Mouse (Mus musculus): ENCODE data around the gene Trip6. TPM values are rescaled to one million over a fixed set of nuclear protein-coding genes. Genes with fewer than 3 reads are reported as not detected.
"Not testable (repeated sequence)": the region's sequence is repeated elsewhere in the genome, so short reads cannot be mapped to it uniquely, and the experiment has no call there.

The Trip6 gene
- polyA plus RNA-seq, 1 experiment from 2014 or later, result 43.1 TPM

- Histone ChIP-seq H3K4me3 (ENCODE audit: low read length) (peak overlapping the region; percentile 55), H3K9me3 (replicated peaks; ENCODE audit: control insufficient read depth, low read length) (no peaks in the 10 kb centered on the region), H3K9ac (ENCODE audit: low read length) (peak overlapping the region; percentile 52), H3K4me2 (ENCODE audit: low read depth, low read length) (peak overlapping the region; percentile 80), H3K4me1 (ENCODE audit: control insufficient read depth, insufficient read depth, low read length) (peaks cover 26% of the 10 kb centered on the region), H3K27ac (ENCODE audit: low read length) (peak overlapping the region; percentile 29), H3K27me3 (ENCODE audit: control insufficient read depth, insufficient read depth, low read length) (peaks cover 33% of the 10 kb centered on the region), H3K36me3 (ENCODE audit: control insufficient read depth, insufficient read depth) (no peaks in the 10 kb centered on the region)
- ATAC-seq (replicated peaks; ENCODE audit: extremely low read depth, insufficient read depth, low FRiP score), result no peak
- WGBS, result 52% methylated on average over 13 of the region's 13 CpGs
Measured at GRCm38 (mm10) chr5:137289591-137290365, 24.4 kb downstream of the Trip6 start.

- no peak for ATAC-seq (replicated peaks; ENCODE audit: extremely low read depth, insufficient read depth, low FRiP score)
Measured at GRCm38 (mm10) chr5:137288999-137289470, 25.2 kb downstream of the Trip6 start.

GRCm38 (mm10) chr5:137287953-137288743 is 26.1 kb downstream of the Trip6 start:
- under 1% methylated on average over 53 of the region's 65 CpGs for WGBS
- peaks cover 24% of the 10 kb centered on the region for H3K4me1 ChIP-seq (ENCODE audit: control insufficient read depth, insufficient read depth, low read length)
- H3K4me3 ChIP-seq (ENCODE audit: low read length), result peak overlapping the region; percentile 55
- H3K36me3 ChIP-seq (ENCODE audit: control insufficient read depth, insufficient read depth), result no peaks in the 10 kb centered on the region
- peak overlapping the region; percentile 80 for H3K4me2 ChIP-seq (ENCODE audit: low read depth, low read length)
- ATAC-seq (replicated peaks; ENCODE audit: extremely low read depth, insufficient read depth, low FRiP score), result no peak
- H3K9ac ChIP-seq (ENCODE audit: low read length), result peak overlapping the region; percentile 64
- H3K27ac ChIP-seq (ENCODE audit: low read length), result peak overlapping the region; percentile 45; the same call in 1 of the 2 replicates
- no peaks in the 10 kb centered on the region for H3K9me3 ChIP-seq (replicated peaks; ENCODE audit: control insufficient read depth, low read length)
- peaks cover 33% of the 10 kb centered on the region for H3K27me3 ChIP-seq (ENCODE audit: control insufficient read depth, insufficient read depth, low read length)

More at GRCm38 (mm10) chr5:137288999-137289470, 25.2 kb downstream of the Trip6 start:
- H3K36me3 ChIP-seq (ENCODE audit: control insufficient read depth, insufficient read depth), result no peaks in the 10 kb centered on the region
- peak overlapping the region; percentile 55 for H3K4me3 ChIP-seq (ENCODE audit: low read length)
- peak overlapping the region; percentile 52 for H3K9ac ChIP-seq (ENCODE audit: low read length)
- H3K27ac ChIP-seq (ENCODE audit: low read length), result peak overlapping the region; percentile 29; the same call in 1 of the 2 replicates
- H3K9me3 ChIP-seq (replicated peaks; ENCODE audit: control insufficient read depth, low read length), result no peaks in the 10 kb centered on the region
- peaks cover 33% of the 10 kb centered on the region for H3K27me3 ChIP-seq (ENCODE audit: control insufficient read depth, insufficient read depth, low read length)
- H3K4me1 ChIP-seq (ENCODE audit: control insufficient read depth, insufficient read depth, low read length), result peaks cover 24% of the 10 kb centered on the region
- H3K4me2 ChIP-seq (ENCODE audit: low read depth, low read length), result peak overlapping the region; percentile 80
- WGBS, result 2% methylated on average over 25 of the region's 25 CpGs

GRCm38 (mm10) chr5:137287032-137287952 is 26.9 kb downstream of the Trip6 start, which contains the start of gene Ache:
TSS of gene Ache (plus strand) at chr5:137287519.
- H3K4me1 ChIP-seq (ENCODE audit: control insufficient read depth, insufficient read depth, low read length), result peaks cover 24% of the 10 kb centered on the region
- H3K36me3 ChIP-seq (ENCODE audit: control insufficient read depth, insufficient read depth), result no peaks in the 10 kb centered on the region
- peaks cover 32% of the 10 kb centered on the region for H3K27me3 ChIP-seq (ENCODE audit: control insufficient read depth, insufficient read depth, low read length)
- H3K4me3 ChIP-seq (ENCODE audit: low read length), result peak within 1 kb of the TSS; percentile 55
- H3K9ac ChIP-seq (ENCODE audit: low read length), result peak within 1 kb of the TSS; percentile 64
- peak within 1 kb of the TSS; percentile 80 for H3K4me2 ChIP-seq (ENCODE audit: low read depth, low read length)
- 1% methylated on average over 40 of the region's 40 CpGs for WGBS
- H3K27ac ChIP-seq (ENCODE audit: low read length), result peak within 1 kb of the TSS; percentile 45; the same call in 1 of the 2 replicates
- ATAC-seq (replicated peaks; ENCODE audit: extremely low read depth, insufficient read depth, low FRiP score), result 0 out of 2 replicates have a peak, but pooled peaks have one; percentile 1
- H3K9me3 ChIP-seq (replicated peaks; ENCODE audit: control insufficient read depth, low read length), result no peaks in the 10 kb centered on the region

- Histone ChIP-seq H3K27ac (ENCODE audit: low read length) (no peak overlapping the region), H3K4me1 (ENCODE audit: control insufficient read depth, insufficient read depth, low read length) (peaks cover 24% of the 10 kb centered on the region), H3K4me3 (ENCODE audit: low read length) (peak overlapping the region; percentile 55), H3K9me3 (replicated peaks; ENCODE audit: control insufficient read depth, low read length) (no peaks in the 10 kb centered on the region), H3K9ac (ENCODE audit: low read length) (no peak overlapping the region), H3K27me3 (ENCODE audit: control insufficient read depth, insufficient read depth, low read length) (peaks cover 27% of the 10 kb centered on the region), H3K36me3 (ENCODE audit: control insufficient read depth, insufficient read depth) (no peaks in the 10 kb centered on the region), H3K4me2 (ENCODE audit: low read depth, low read length) (peak overlapping the region; percentile 80)
- 2% methylated on average over 15 of the region's 16 CpGs for WGBS
- peak; percentile 61 for ATAC-seq (replicated peaks; ENCODE audit: extremely low read depth, insufficient read depth, low FRiP score)
Measured at GRCm38 (mm10) chr5:137286655-137287031, 27.6 kb downstream of the Trip6 start.

- Histone ChIP-seq H3K27ac (ENCODE audit: low read length) (no peak overlapping the region), H3K36me3 (ENCODE audit: control insufficient read depth, insufficient read depth) (no peaks in the 10 kb centered on the region), H3K4me3 (ENCODE audit: low read length) (no peak overlapping the region), H3K4me1 (ENCODE audit: control insufficient read depth, insufficient read depth, low read length) (peaks cover 24% of the 10 kb centered on the region), H3K9me3 (replicated peaks; ENCODE audit: control insufficient read depth, low read length) (no peaks in the 10 kb centered on the region), H3K9ac (ENCODE audit: low read length) (no peak overlapping the region), H3K4me2 (ENCODE audit: low read depth, low read length) (no peak overlapping the region), H3K27me3 (ENCODE audit: control insufficient read depth, insufficient read depth, low read length) (peaks cover 27% of the 10 kb centered on the region)
- ATAC-seq (replicated peaks; ENCODE audit: extremely low read depth, insufficient read depth, low FRiP score), result no peak
- WGBS, result 37% methylated on average over 7 of the region's 7 CpGs
Measured at GRCm38 (mm10) chr5:137285986-137286385, 28.2 kb downstream of the Trip6 start.

GRCm38 (mm10) chr5:137285045-137285444 is 29.2 kb downstream of the Trip6 start:
- Histone ChIP-seq H3K4me3 (ENCODE audit: low read length) (no peak overlapping the region), H3K9me3 (replicated peaks; ENCODE audit: control insufficient read depth, low read length) (no peaks in the 10 kb centered on the region), H3K36me3 (ENCODE audit: control insufficient read depth, insufficient read depth) (no peaks in the 10 kb centered on the region), H3K4me2 (ENCODE audit: low read depth, low read length) (no peak overlapping the region), H3K9ac (ENCODE audit: low read length) (no peak overlapping the region), H3K27me3 (ENCODE audit: control insufficient read depth, insufficient read depth, low read length) (peaks cover 22% of the 10 kb centered on the region), H3K4me1 (ENCODE audit: control insufficient read depth, insufficient read depth, low read length) (peaks cover 24% of the 10 kb centered on the region), H3K27ac (ENCODE audit: low read length) (no peak overlapping the region)
- WGBS, result 55% methylated on average over 5 of the region's 5 CpGs
- no peak for ATAC-seq (replicated peaks; ENCODE audit: extremely low read depth, insufficient read depth, low FRiP score)

GRCm38 (mm10) chr5:137284411-137284810 is 29.8 kb downstream of the Trip6 start:
- not testable (repeated sequence) for H3K4me2 ChIP-seq (ENCODE audit: low read depth, low read length); H3K36me3 ChIP-seq (ENCODE audit: control insufficient read depth, insufficient read depth); H3K27ac ChIP-seq (ENCODE audit: low read length); H3K9me3 ChIP-seq (replicated peaks; ENCODE audit: control insufficient read depth, low read length); H3K4me3 ChIP-seq (ENCODE audit: low read length); H3K9ac ChIP-seq (ENCODE audit: low read length); ATAC-seq (replicated peaks; ENCODE audit: extremely low read depth, insufficient read depth, low FRiP score)
- WGBS, result 76% methylated on average over 5 of the region's 6 CpGs
- H3K4me1 ChIP-seq (ENCODE audit: control insufficient read depth, insufficient read depth, low read length), result peaks cover 22% of the 10 kb centered on the region
- peaks cover 17% of the 10 kb centered on the region for H3K27me3 ChIP-seq (ENCODE audit: control insufficient read depth, insufficient read depth, low read length)
